Mouse (Mus musculus) C2C12 (cell line): ENCODE results near the gene Flad1.

Experiments
- CTCF ChIP-seq: IDR thresholded peaks from one replicate; pipeline ENCODE4 v1.5.1; 2011; ENCODE audit not compliant: control insufficient read depth, insufficient read depth, insufficient read length
- MAX ChIP-seq: IDR thresholded peaks from one replicate; pipeline ENCODE4 v1.6.1; 2011; ENCODE audit warnings: mild to moderate bottlenecking, control low read depth

DNA sequence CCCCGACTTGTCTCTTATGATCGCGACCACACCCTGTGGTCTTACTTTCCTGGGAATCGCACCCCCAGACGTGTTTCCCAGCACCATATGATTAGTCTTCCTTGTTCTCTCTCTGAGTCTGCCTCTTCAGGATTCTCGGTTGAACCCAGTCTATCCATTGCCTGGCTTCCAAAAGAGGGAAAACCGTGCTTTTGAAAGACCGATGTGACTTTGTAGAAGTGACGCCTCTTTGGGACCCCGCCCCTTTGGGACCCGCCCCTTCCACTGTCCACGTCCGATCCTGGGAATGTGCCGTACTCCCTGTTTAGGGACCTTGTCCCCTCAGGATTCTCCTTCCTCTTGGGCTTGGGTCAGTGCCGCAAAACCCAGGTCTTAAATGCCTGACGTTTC, 7.2 kb upstream of the Flad1 start:
- TF ChIP-seq CTCF (no peak), MAX (no peak)
